Mouse (Mus musculus): ENCODE measurements at regions not wholly inside any gene's neighbourhood (a gene's known extent, or its start where the extent isn't known, plus 50 kb on each side); places are given as distances from the start of the nearest gene placed in this dataset.

GRCm38 (mm10) chr6:127359391-127359874, 87.2 kb upstream of the Parp11 start:
- no peak for TF ChIP-seq CEBPB (IDR thresholded peaks at IDR 0.05; ENCODE audit: low read depth)
- no peak for TF ChIP-seq MYOD1 (IDR thresholded peaks at IDR 0.05; ENCODE audit: control insufficient read depth, insufficient read length, low read depth)
- peak; percentile 41 for TF ChIP-seq CTCF (IDR thresholded peaks at IDR 0.05; ENCODE audit: control insufficient read depth, insufficient read depth, insufficient read length)

GRCm38 (mm10) chr6:127362166-127362565, 84.5 kb upstream of the Parp11 start:
- TF ChIP-seq MYOG (IDR thresholded peaks at IDR 0.05; ENCODE audit: control insufficient read depth, extremely low read depth, insufficient read length) (no peak), USF1 (IDR thresholded peaks at IDR 0.05; ENCODE audit: low read depth) (no peak), CTCF (IDR thresholded peaks at IDR 0.05; ENCODE audit: control insufficient read depth, insufficient read depth, insufficient read length) (no peak), FOSL1 (IDR thresholded peaks at IDR 0.05; ENCODE audit: insufficient read depth, low read length, poor library complexity, severe bottlenecking) (no peak), MAX (IDR thresholded peaks at IDR 0.05) (no peak), CEBPB (IDR thresholded peaks at IDR 0.05; ENCODE audit: low read depth) (no peak), MYOD1 (IDR thresholded peaks at IDR 0.05; ENCODE audit: control insufficient read depth, insufficient read length, low read depth) (no peak)
- H3ac ChIP-seq (ENCODE audit: control insufficient read depth, insufficient read length, low read depth), result no peak overlapping the region
- peaks cover 27% of the 10 kb centered on the region for H3K27me3 ChIP-seq (ENCODE audit: control insufficient read depth, insufficient read depth, insufficient read length)
- no peaks in the 10 kb centered on the region for H3K79me2 ChIP-seq (ENCODE audit: control insufficient read depth, insufficient read depth)
- no peaks in the 10 kb centered on the region for H3K79me3 ChIP-seq (ENCODE audit: low read depth)
- no peaks in the 10 kb centered on the region for H3K36me3 ChIP-seq (ENCODE audit: control insufficient read depth, insufficient read depth)
- no peak overlapping the region for H3K4me3 ChIP-seq (ENCODE audit: insufficient read depth, poor library complexity, severe bottlenecking)

More at GRCm38 (mm10) chr6:127359391-127359874, 87.2 kb upstream of the Parp11 start:
- H3K4me3 ChIP-seq (ENCODE audit: insufficient read depth, poor library complexity, severe bottlenecking), result no peak overlapping the region
- H3ac ChIP-seq (ENCODE audit: control insufficient read depth, insufficient read length, low read depth), result no peak overlapping the region
- no peaks in the 10 kb centered on the region for H3K36me3 ChIP-seq (ENCODE audit: control insufficient read depth, insufficient read depth)
- no peaks in the 10 kb centered on the region for H3K79me3 ChIP-seq (ENCODE audit: low read depth)
- peaks cover 18% of the 10 kb centered on the region for H3K27me3 ChIP-seq (ENCODE audit: control insufficient read depth, insufficient read depth, insufficient read length)
- no peaks in the 10 kb centered on the region for H3K79me2 ChIP-seq (ENCODE audit: control insufficient read depth, insufficient read depth)

GRCm38 (mm10) chr6:127362966-127363752, 83.5 kb upstream of the Parp11 start:
- Histone ChIP-seq H3K27me3 (ENCODE audit: control insufficient read depth, insufficient read depth, insufficient read length) (peaks cover 27% of the 10 kb centered on the region), H3ac (ENCODE audit: control insufficient read depth, insufficient read length, low read depth) (no peak overlapping the region), H3K36me3 (ENCODE audit: control insufficient read depth, insufficient read depth) (no peaks in the 10 kb centered on the region), H3K79me3 (ENCODE audit: low read depth) (no peaks in the 10 kb centered on the region), H3K4me3 (ENCODE audit: insufficient read depth, poor library complexity, severe bottlenecking) (no peak overlapping the region), H3K79me2 (ENCODE audit: control insufficient read depth, insufficient read depth) (no peaks in the 10 kb centered on the region)
- TF ChIP-seq CEBPB (IDR thresholded peaks at IDR 0.05; ENCODE audit: low read depth), result no peak
- no peak for TF ChIP-seq USF1 (IDR thresholded peaks at IDR 0.05; ENCODE audit: low read depth)
- TF ChIP-seq MYOG (IDR thresholded peaks at IDR 0.05; ENCODE audit: control insufficient read depth, extremely low read depth, insufficient read length), result no peak
- no peak for TF ChIP-seq CTCF (IDR thresholded peaks at IDR 0.05; ENCODE audit: control insufficient read depth, insufficient read depth, insufficient read length)
- no peak for TF ChIP-seq FOSL1 (IDR thresholded peaks at IDR 0.05; ENCODE audit: insufficient read depth, low read length, poor library complexity, severe bottlenecking)
- no peak for TF ChIP-seq MYOD1 (IDR thresholded peaks at IDR 0.05; ENCODE audit: control insufficient read depth, insufficient read length, low read depth)
- no peak for TF ChIP-seq MAX (IDR thresholded peaks at IDR 0.05)

- Histone ChIP-seq H3K36me3 (ENCODE audit: control insufficient read depth, insufficient read depth) (no peaks in the 10 kb centered on the region), H3ac (ENCODE audit: control insufficient read depth, insufficient read length, low read depth) (no peak overlapping the region), H3K79me3 (ENCODE audit: low read depth) (no peaks in the 10 kb centered on the region), H3K27me3 (ENCODE audit: control insufficient read depth, insufficient read depth, insufficient read length) (peaks cover 27% of the 10 kb centered on the region), H3K79me2 (ENCODE audit: control insufficient read depth, insufficient read depth) (no peaks in the 10 kb centered on the region), H3K4me3 (ENCODE audit: insufficient read depth, poor library complexity, severe bottlenecking) (no peak overlapping the region)
- TF ChIP-seq CEBPB (IDR thresholded peaks at IDR 0.05; ENCODE audit: low read depth) (no peak), CTCF (IDR thresholded peaks at IDR 0.05; ENCODE audit: control insufficient read depth, insufficient read depth, insufficient read length) (no peak), MAX (IDR thresholded peaks at IDR 0.05) (no peak), USF1 (IDR thresholded peaks at IDR 0.05; ENCODE audit: low read depth) (no peak), MYOG (IDR thresholded peaks at IDR 0.05; ENCODE audit: control insufficient read depth, extremely low read depth, insufficient read length) (no peak), FOSL1 (IDR thresholded peaks at IDR 0.05; ENCODE audit: insufficient read depth, low read length, poor library complexity, severe bottlenecking) (no peak), MYOD1 (IDR thresholded peaks at IDR 0.05; ENCODE audit: control insufficient read depth, insufficient read length, low read depth) (no peak)
Observed at GRCm38 (mm10) chr6:127363871-127364590, 82.6 kb upstream of the Parp11 start.

- Histone ChIP-seq H3K4me3 (ENCODE audit: insufficient read depth, poor library complexity, severe bottlenecking) (no peak overlapping the region), H3ac (ENCODE audit: control insufficient read depth, insufficient read length, low read depth) (no peak overlapping the region), H3K36me3 (ENCODE audit: control insufficient read depth, insufficient read depth) (no peaks in the 10 kb centered on the region), H3K27me3 (ENCODE audit: control insufficient read depth, insufficient read depth, insufficient read length) (peaks cover 27% of the 10 kb centered on the region), H3K79me2 (ENCODE audit: control insufficient read depth, insufficient read depth) (no peaks in the 10 kb centered on the region), H3K79me3 (ENCODE audit: low read depth) (no peaks in the 10 kb centered on the region)
- TF ChIP-seq MYOD1 (IDR thresholded peaks at IDR 0.05; ENCODE audit: control insufficient read depth, insufficient read length, low read depth), result peak; percentile 16
- TF ChIP-seq MYOG (IDR thresholded peaks at IDR 0.05; ENCODE audit: control insufficient read depth, extremely low read depth, insufficient read length), result no peak
Observed at GRCm38 (mm10) chr6:127364591-127365187, 82.0 kb upstream of the Parp11 start.
